Mouse (Mus musculus) heart, embryonic 15.5 days (tissue): Measurements from ENCODE around the gene Vmn1r111. TPM values are rescaled to one million over a fixed set of nuclear protein-coding genes. Genes with fewer than 3 reads are reported as not detected.
"Not testable (repeated sequence)": the region's sequence is repeated elsewhere in the genome, so short reads cannot be mapped to it uniquely, and the experiment has no call there.

ENCODE experiments used
- ATAC-seq: fragments of 200-750 bp; cut with Nextera tagmentation; replicated peaks from 2 replicates; pipeline ENCODE4 v1.8.0; 2017; ENCODE audit warnings: low read depth, moderate TSS enrichment; ENCODE audit not compliant: insufficient number of reproducible peaks, insufficient read depth, low FRiP score
- H3K27ac ChIP-seq: fragments of 300-500 bp; sonication (generic); 2 replicates; pipeline ENCODE4 v1.5.1; 2015; ENCODE audit warnings: mild to moderate bottlenecking, inconsistent platforms
- H3K27me3 ChIP-seq: fragments of 300-500 bp; sonication (generic); 2 replicates; pipeline ENCODE4 v1.6.1; 2015; ENCODE audit warnings: inconsistent platforms
- H3K36me3 ChIP-seq: fragments of 300-500 bp; sonication (generic); 2 replicates; pipeline ENCODE4 v1.6.1; 2015; ENCODE audit warnings: mild to moderate bottlenecking, inconsistent platforms
- H3K4me1 ChIP-seq: fragments of 300-500 bp; sonication (generic); replicated peaks from 2 replicates; pipeline ENCODE4 v1.6.1; 2015; ENCODE audit warnings: inconsistent platforms
- H3K4me2 ChIP-seq: fragments of 300-500 bp; sonication (generic); 2 replicates; pipeline ENCODE4 v1.6.1; 2015; ENCODE audit warnings: inconsistent platforms, mild to moderate bottlenecking, moderate library complexity
- H3K4me3 ChIP-seq: fragments of 300-500 bp; sonication (generic); 2 replicates; pipeline ENCODE4 v1.5.1; 2015; ENCODE audit warnings: mild to moderate bottlenecking, inconsistent platforms
- H3K9ac ChIP-seq: fragments of 300-500 bp; sonication (generic); 2 replicates; pipeline ENCODE4 v1.6.1; 2015; ENCODE audit warnings: mild to moderate bottlenecking, inconsistent platforms
- H3K9me3 ChIP-seq: fragments of 300-500 bp; sonication (generic); replicated peaks from 2 replicates; pipeline ENCODE4 v1.6.1; 2016; ENCODE audit warnings: inconsistent platforms
- WGBS: fragments of 180-500 bp; shearing (Covaris S2); methylation state at CpG from one replicate; pipeline ENCODE4 v1.1.7; 2015; ENCODE audit warnings: mixed read lengths; 5-methylcytosine and 5-hydroxymethylcytosine counted together
- polyA plus RNA-seq: library from polyadenylated mRNA; unstranded; fragments of >200 nt; fragmentation: Nextera tagmentation; extraction: Ambion mirVana; gene quantifications from 2 replicates; pipeline ENCODE4 v1.2.1, GENCODE M21; 2015

Vmn1r111 gene
- polyA plus RNA-seq, result not detected in 2 replicates

DNA sequence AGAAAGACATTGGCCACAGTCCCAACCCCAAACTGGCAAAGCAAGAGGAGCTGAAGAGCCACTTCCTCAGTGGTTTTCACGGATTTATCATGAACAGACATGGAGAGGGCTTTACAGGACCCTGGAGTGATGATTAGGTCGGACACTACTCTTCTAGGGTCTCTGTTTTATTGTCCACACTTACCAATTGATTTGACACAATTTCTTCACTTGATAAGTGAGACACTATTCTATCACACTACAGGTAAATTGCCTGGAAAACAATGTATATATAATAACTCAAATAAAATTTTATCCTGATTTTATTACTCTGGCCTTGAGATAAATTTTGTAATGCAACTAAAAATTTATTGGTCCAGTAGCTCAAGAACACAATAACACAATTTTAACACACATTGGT lies at the start of gene Vmn1r111:
Gene Vmn1r111 (minus strand): TSS at position 101 of the 400 bp plus-strand sequence.
- WGBS, result no CpG with 5 or more reads among the region's 2 CpGs

GRCm38 (mm10) chr7:20730524-20730923 lies 27.5 kb upstream of the Vmn1r111 start, which contains the start of gene Gm10668:
TSS of gene Gm10668 (minus strand) at chr7:20730624.
- H3K9ac ChIP-seq, H3K27me3 ChIP-seq, H3K4me2 ChIP-seq, H3K4me3 ChIP-seq, H3K36me3 ChIP-seq, H3K9me3 ChIP-seq, ATAC-seq, H3K27ac ChIP-seq, H3K4me1 ChIP-seq: not testable (repeated sequence)
- no CpG with 5 or more reads among the region's 1 CpGs for WGBS

More for the DNA sequence above, at the start of gene Vmn1r111:
- H3K36me3 ChIP-seq, H3K9me3 ChIP-seq, H3K27me3 ChIP-seq, H3K4me1 ChIP-seq, H3K4me3 ChIP-seq, H3K4me2 ChIP-seq, H3K27ac ChIP-seq, H3K9ac ChIP-seq, ATAC-seq: not testable (repeated sequence)

GRCm38 (mm10) chr7:20668618-20669017 lies 34.4 kb downstream of the Vmn1r111 start, which contains the start of gene Vmn1r107:
TSS of gene Vmn1r107 (plus strand) at chr7:20668918.
- H3K4me3 ChIP-seq, H3K4me2 ChIP-seq, H3K36me3 ChIP-seq, H3K4me1 ChIP-seq, H3K9ac ChIP-seq, H3K27me3 ChIP-seq, H3K9me3 ChIP-seq, H3K27ac ChIP-seq, ATAC-seq: not testable (repeated sequence)
- no CpG with 5 or more reads among the region's 3 CpGs for WGBS

Other genes with a start within 250 kb of the Vmn1r111 start
- gene Gm10670, start 228.3 kb downstream of the Vmn1r111 start, polyA plus RNA-seq, result not detected in 2 replicates
- not detected in 2 replicates for gene Vmn1r103, start 192.7 kb downstream of the Vmn1r111 start, polyA plus RNA-seq
- not detected in 2 replicates for gene Vmn1r104, start 169.4 kb downstream of the Vmn1r111 start, polyA plus RNA-seq
- gene Gm5726, start 157.5 kb downstream of the Vmn1r111 start, polyA plus RNA-seq, result not detected in 2 replicates
- gene Gm4141, start 127.0 kb downstream of the Vmn1r111 start, polyA plus RNA-seq, result not detected in 2 replicates
- gene Gm4513, start 104.2 kb downstream of the Vmn1r111 start, polyA plus RNA-seq, result not detected in 2 replicates
- not detected in 2 replicates for gene Vmn1r107, start 34.3 kb downstream of the Vmn1r111 start, polyA plus RNA-seq
- not detected in 2 replicates for gene Gm10668, start 27.4 kb upstream of the Vmn1r111 start, polyA plus RNA-seq
- gene Vmn1r112, start 68.0 kb upstream of the Vmn1r111 start, polyA plus RNA-seq, result not detected in 2 replicates
- gene Vmn1r113, start 84.1 kb upstream of the Vmn1r111 start, polyA plus RNA-seq, result not detected in 2 replicates
- not detected in 2 replicates for gene Vmn1r114, start 109.0 kb upstream of the Vmn1r111 start, polyA plus RNA-seq
- gene Vmn1r115, start 141.8 kb upstream of the Vmn1r111 start, polyA plus RNA-seq, result not detected in 2 replicates
- not detected in 2 replicates for gene Vmn1r116, start 169.0 kb upstream of the Vmn1r111 start, polyA plus RNA-seq
- gene Vmn1r117, start 180.9 kb upstream of the Vmn1r111 start, polyA plus RNA-seq, result not detected in 2 replicates
- not detected in 2 replicates for gene Vmn1r118, start 209.1 kb upstream of the Vmn1r111 start, polyA plus RNA-seq